Mouse (Mus musculus): ENCODE results near the gene Olfr187. TPM values are rescaled to one million over a fixed set of nuclear protein-coding genes. Genes with fewer than 3 reads are reported as not detected.
"Not testable (repeated sequence)": the region's sequence is repeated elsewhere in the genome, so short reads cannot be mapped to it uniquely, and the experiment has no call there.

The Olfr187 gene
- not detected for polyA plus RNA-seq (2012; fragmentation: generic; extraction: Trizol)
- long read RNA-seq, experiment 1 = 0 reads
- long read RNA-seq, experiment 2 = 0 reads

DNA sequence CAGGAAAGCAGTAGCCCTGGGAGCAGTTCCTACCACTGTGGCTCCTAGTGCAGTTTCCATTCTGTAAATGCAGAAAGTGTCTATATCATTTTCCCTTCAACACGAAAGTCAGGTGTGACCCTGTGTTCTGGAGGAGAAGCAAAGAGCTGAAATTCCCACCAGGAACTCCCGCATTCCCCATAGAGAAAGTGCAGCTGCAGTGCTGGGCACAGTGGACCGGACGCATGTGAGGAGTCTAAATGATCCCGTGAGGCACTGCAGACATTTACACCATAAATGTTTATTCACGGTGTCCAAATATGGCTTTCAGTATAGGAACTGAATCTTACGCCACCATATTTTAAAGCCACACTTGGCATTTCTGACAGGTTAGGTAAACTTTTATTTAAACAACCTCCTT is at the start of gene Olfr187:
Gene Olfr187, minus strand, starts transcription at position 58 of the 400 bp plus-strand sequence.
- TF ChIP-seq MYOG (IDR thresholded peaks at IDR 0.05; ENCODE audit: control insufficient read depth, extremely low read depth, insufficient read length) = no peak
- no peak for TF ChIP-seq MYOD1 (IDR thresholded peaks at IDR 0.05; ENCODE audit: control insufficient read depth, insufficient read length, low read depth)
- TF ChIP-seq CTCF (IDR thresholded peaks at IDR 0.05; ENCODE audit: control insufficient read depth, insufficient read depth, insufficient read length) = no peak
- TF ChIP-seq MAX (IDR thresholded peaks at IDR 0.05) = no peak
- no peak for TF ChIP-seq FOSL1 (IDR thresholded peaks at IDR 0.05; ENCODE audit: insufficient read depth, low read length, poor library complexity, severe bottlenecking)
- no peak for TF ChIP-seq USF1 (IDR thresholded peaks at IDR 0.05; ENCODE audit: low read depth)
- TF ChIP-seq CEBPB (IDR thresholded peaks at IDR 0.05; ENCODE audit: low read depth) = no peak

GRCm38 (mm10) chr16:59081113-59081512 is 41.5 kb upstream of the Olfr187 start:
- not testable (repeated sequence) for H3K36me3 ChIP-seq (ENCODE audit: control insufficient read depth, insufficient read depth); H3K79me3 ChIP-seq (ENCODE audit: low read depth); H3K27me3 ChIP-seq (ENCODE audit: control insufficient read depth, insufficient read depth, insufficient read length); H3ac ChIP-seq (ENCODE audit: control insufficient read depth, insufficient read length, low read depth); H3K79me2 ChIP-seq (ENCODE audit: control insufficient read depth, insufficient read depth); H3K4me3 ChIP-seq (ENCODE audit: insufficient read depth, poor library complexity, severe bottlenecking)

More for the DNA sequence above, at the start of gene Olfr187:
- Histone ChIP-seq H3ac (ENCODE audit: control insufficient read depth, insufficient read length, low read depth) (no peak within 1 kb of the TSS), H3K27me3 (ENCODE audit: control insufficient read depth, insufficient read depth, insufficient read length) (no peaks in the 10 kb centered on the region), H3K79me3 (ENCODE audit: low read depth) (no peaks in the 10 kb centered on the region), H3K79me2 (ENCODE audit: control insufficient read depth, insufficient read depth) (no peaks in the 10 kb centered on the region), H3K4me3 (ENCODE audit: insufficient read depth, poor library complexity, severe bottlenecking) (no peak within 1 kb of the TSS), H3K36me3 (ENCODE audit: control insufficient read depth, insufficient read depth) (no peaks in the 10 kb centered on the region)

GRCm38 (mm10) chr16:59077905-59078304 is 38.3 kb upstream of the Olfr187 start, which contains the start of gene Olfr190:
Olfr190 (minus strand) TSS chr16:59078005.
- Histone ChIP-seq H3K4me3 (ENCODE audit: insufficient read depth, poor library complexity, severe bottlenecking) (no peak within 1 kb of the TSS), H3K27me3 (ENCODE audit: control insufficient read depth, insufficient read depth, insufficient read length) (no peaks in the 10 kb centered on the region), H3ac (ENCODE audit: control insufficient read depth, insufficient read length, low read depth) (no peak within 1 kb of the TSS), H3K79me3 (ENCODE audit: low read depth) (no peaks in the 10 kb centered on the region), H3K79me2 (ENCODE audit: control insufficient read depth, insufficient read depth) (no peaks in the 10 kb centered on the region), H3K36me3 (ENCODE audit: control insufficient read depth, insufficient read depth) (no peaks in the 10 kb centered on the region)
- no peak for TF ChIP-seq MYOG (IDR thresholded peaks at IDR 0.05; ENCODE audit: control insufficient read depth, extremely low read depth, insufficient read length)
- no peak for TF ChIP-seq CEBPB (IDR thresholded peaks at IDR 0.05; ENCODE audit: low read depth)
- TF ChIP-seq MYOD1 (IDR thresholded peaks at IDR 0.05; ENCODE audit: control insufficient read depth, insufficient read length, low read depth) = no peak
- no peak for TF ChIP-seq USF1 (IDR thresholded peaks at IDR 0.05; ENCODE audit: low read depth)
- TF ChIP-seq MAX (IDR thresholded peaks at IDR 0.05) = no peak
- no peak for TF ChIP-seq CTCF (IDR thresholded peaks at IDR 0.05; ENCODE audit: control insufficient read depth, insufficient read depth, insufficient read length)
- TF ChIP-seq FOSL1 (IDR thresholded peaks at IDR 0.05; ENCODE audit: insufficient read depth, low read length, poor library complexity, severe bottlenecking) = no peak

DNA sequence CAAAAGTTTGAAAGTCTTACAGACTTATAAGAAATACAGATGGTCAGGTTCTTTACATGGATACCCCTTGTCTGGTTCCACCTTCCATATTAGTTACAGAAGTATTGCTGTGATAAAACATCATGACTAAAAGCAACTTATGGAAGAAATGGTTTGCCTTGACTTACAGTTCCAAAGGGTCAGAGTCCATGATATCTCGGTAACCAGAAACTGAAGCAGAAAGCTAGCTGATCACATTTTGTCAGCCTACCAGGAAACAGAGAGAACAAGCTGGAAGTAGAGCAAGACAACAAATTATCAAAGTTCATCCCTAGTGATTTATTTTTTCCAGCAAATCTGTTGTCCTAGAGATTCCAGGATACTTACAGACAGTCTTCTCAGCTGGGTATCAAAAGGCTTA is 34.0 kb upstream of the Olfr187 start:
- H3K79me3 ChIP-seq (ENCODE audit: low read depth) = no peaks in the 10 kb centered on the region
- no peak overlapping the region for H3K4me3 ChIP-seq (ENCODE audit: insufficient read depth, poor library complexity, severe bottlenecking)
- H3K79me2 ChIP-seq (ENCODE audit: control insufficient read depth, insufficient read depth) = no peaks in the 10 kb centered on the region
- no peaks in the 10 kb centered on the region for H3K27me3 ChIP-seq (ENCODE audit: control insufficient read depth, insufficient read depth, insufficient read length)
- H3K36me3 ChIP-seq (ENCODE audit: control insufficient read depth, insufficient read depth) = no peaks in the 10 kb centered on the region
- TF ChIP-seq MYOD1 (IDR thresholded peaks at IDR 0.05; ENCODE audit: control insufficient read depth, insufficient read length, low read depth) = no peak
- H3ac ChIP-seq (ENCODE audit: control insufficient read depth, insufficient read length, low read depth) = no peak overlapping the region

DNA sequence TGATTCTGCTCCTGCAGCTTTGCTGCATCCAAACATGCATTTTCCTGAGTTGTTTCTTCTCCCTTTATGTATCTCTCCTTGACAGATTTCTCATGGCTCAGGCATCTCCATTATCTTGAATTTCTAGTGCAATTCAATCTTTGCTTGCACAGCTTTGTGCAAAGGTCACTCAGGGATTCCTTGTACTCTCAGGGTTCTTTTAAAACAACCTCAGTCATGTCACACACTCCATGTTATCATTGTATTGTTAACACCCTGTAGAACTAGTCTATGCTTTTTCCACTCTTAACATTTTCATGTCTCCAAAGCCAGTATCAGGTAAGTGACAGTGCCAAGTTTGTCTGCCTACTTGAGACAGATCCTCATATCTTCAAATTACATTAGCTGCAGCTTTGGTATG is 32.2 kb upstream of the Olfr187 start:
- no peaks in the 10 kb centered on the region for H3K79me3 ChIP-seq (ENCODE audit: low read depth)
- H3K36me3 ChIP-seq (ENCODE audit: control insufficient read depth, insufficient read depth) = no peaks in the 10 kb centered on the region
- TF ChIP-seq MYOD1 (IDR thresholded peaks at IDR 0.05; ENCODE audit: control insufficient read depth, insufficient read length, low read depth) = no peak
- TF ChIP-seq USF1 (IDR thresholded peaks at IDR 0.05; ENCODE audit: low read depth) = no peak
- TF ChIP-seq MAX (IDR thresholded peaks at IDR 0.05) = no peak
- TF ChIP-seq FOSL1 (IDR thresholded peaks at IDR 0.05; ENCODE audit: insufficient read depth, low read length, poor library complexity, severe bottlenecking) = no peak
- no peak for TF ChIP-seq CTCF (IDR thresholded peaks at IDR 0.05; ENCODE audit: control insufficient read depth, insufficient read depth, insufficient read length)
- no peak for TF ChIP-seq CEBPB (IDR thresholded peaks at IDR 0.05; ENCODE audit: low read depth)
- no peak for TF ChIP-seq MYOG (IDR thresholded peaks at IDR 0.05; ENCODE audit: control insufficient read depth, extremely low read depth, insufficient read length)
- H3ac ChIP-seq (ENCODE audit: control insufficient read depth, insufficient read length, low read depth) = no peak overlapping the region
- H3K27me3 ChIP-seq (ENCODE audit: control insufficient read depth, insufficient read depth, insufficient read length) = no peaks in the 10 kb centered on the region
- H3K79me2 ChIP-seq (ENCODE audit: control insufficient read depth, insufficient read depth) = no peaks in the 10 kb centered on the region
- no peak overlapping the region for H3K4me3 ChIP-seq (ENCODE audit: insufficient read depth, poor library complexity, severe bottlenecking)

- not testable (repeated sequence) for H3K4me3 ChIP-seq (ENCODE audit: insufficient read depth, poor library complexity, severe bottlenecking); H3ac ChIP-seq (ENCODE audit: control insufficient read depth, insufficient read length, low read depth); H3K79me3 ChIP-seq (ENCODE audit: low read depth); H3K36me3 ChIP-seq (ENCODE audit: control insufficient read depth, insufficient read depth); H3K27me3 ChIP-seq (ENCODE audit: control insufficient read depth, insufficient read depth, insufficient read length); H3K79me2 ChIP-seq (ENCODE audit: control insufficient read depth, insufficient read depth)
These were observed 22.8 kb upstream of the Olfr187 start for GRCm38 (mm10) chr16:59062411-59062810.

- H3K4me3 ChIP-seq (ENCODE audit: insufficient read depth, poor library complexity, severe bottlenecking); H3K27me3 ChIP-seq (ENCODE audit: control insufficient read depth, insufficient read depth, insufficient read length); H3ac ChIP-seq (ENCODE audit: control insufficient read depth, insufficient read length, low read depth); H3K36me3 ChIP-seq (ENCODE audit: control insufficient read depth, insufficient read depth); H3K79me2 ChIP-seq (ENCODE audit: control insufficient read depth, insufficient read depth); H3K79me3 ChIP-seq (ENCODE audit: low read depth): not testable (repeated sequence)
These were observed 9.7 kb upstream of the Olfr187 start for GRCm38 (mm10) chr16:59049286-59049685.

Measured in C2C12 (cell line).